Mouse (Mus musculus) testis, postnatal 14 days (tissue): ENCODE results near the gene Hykk.
"Not testable (repeated sequence)": the region's sequence is repeated elsewhere in the genome, so short reads cannot be mapped to it uniquely, and the experiment has no call there.

Experiments used
- DNase-seq: peaks from one replicate; pipeline ENCODE4 v3.0.0; 2021; ENCODE audit warnings: low spot score

Hykk gene

GRCm38 (mm10) chr9:54917010-54917677 lies at the start of gene Hykk:
Hykk (plus strand) TSS chr9:54917283.
- peak; percentile 94 for DNase-seq

GRCm38 (mm10) chr9:54878759-54879158 lies 38.3 kb upstream of the Hykk start:
- DNase-seq: no peak

- no peak for DNase-seq
Measured at GRCm38 (mm10) chr9:54892111-54892510, 25.0 kb upstream of the Hykk start.

- DNase-seq: no peak
Measured at GRCm38 (mm10) chr9:54897097-54897496, 20.0 kb upstream of the Hykk start.

DNA sequence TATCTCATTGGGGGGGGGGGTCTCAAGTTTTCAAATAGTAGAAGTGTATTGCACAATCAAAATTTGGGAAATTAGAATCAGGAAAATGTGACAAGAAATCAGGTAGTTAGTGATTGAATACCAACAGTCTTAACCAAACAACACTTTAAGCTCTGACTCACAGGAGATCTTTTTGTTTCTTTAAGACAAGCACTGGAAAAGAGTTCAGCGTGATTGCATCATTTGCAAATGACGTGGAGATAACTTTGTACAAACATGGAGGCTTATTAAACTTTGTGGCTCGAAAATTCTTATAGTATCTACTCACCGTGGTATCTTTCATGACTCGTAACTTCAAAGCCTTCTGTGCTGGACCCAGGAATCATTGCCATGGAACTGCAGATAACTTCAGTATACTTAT lies 7.6 kb upstream of the Hykk start:
- no peak for DNase-seq

- DNase-seq: no peak
Measured at GRCm38 (mm10) chr9:54915576-54915975, 1.5 kb upstream of the Hykk start.

GRCm38 (mm10) chr9:54916401-54916800 lies 682 bp upstream of the Hykk start:
- DNase-seq: peak; percentile 16

DNA sequence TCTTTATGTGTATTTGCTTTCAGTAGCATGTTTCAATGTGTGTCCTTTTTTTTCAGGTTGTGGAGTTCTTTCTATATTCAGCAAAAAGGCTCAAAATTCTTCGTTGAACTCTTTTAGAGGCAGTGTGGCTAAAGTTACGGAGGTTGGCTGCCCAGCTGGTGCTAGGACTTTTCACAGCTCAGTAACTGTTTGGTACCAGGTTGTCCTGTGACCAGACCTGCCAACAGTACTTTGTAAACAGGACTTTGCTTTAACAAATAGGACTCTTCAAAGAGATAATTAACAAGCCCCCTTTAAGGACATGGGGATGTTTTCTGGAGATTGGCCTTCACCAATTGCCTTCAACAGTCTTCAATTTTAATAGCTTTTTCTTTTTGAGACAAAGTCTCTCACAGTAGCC lies 1.1 kb downstream of the Hykk start:
- no peak for DNase-seq

DNA sequence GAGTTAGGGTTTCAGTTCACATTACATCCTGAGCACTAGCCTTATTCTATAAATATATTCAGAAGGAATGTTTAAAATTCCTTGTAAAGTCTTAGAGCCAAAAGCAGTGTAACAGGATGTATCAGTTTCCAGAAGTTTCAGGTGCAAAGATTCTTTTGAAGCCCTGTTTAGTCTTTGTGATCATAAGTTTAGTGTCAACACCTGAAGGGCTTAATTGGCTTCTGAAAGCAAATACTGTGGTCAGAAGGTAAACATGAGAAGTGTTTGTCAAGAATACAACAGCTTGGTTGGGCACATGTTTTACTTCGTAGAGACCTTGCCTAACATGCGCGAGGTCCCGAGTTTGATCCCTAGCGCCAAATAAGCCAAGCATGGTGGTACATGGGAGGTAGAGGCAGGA lies 1.7 kb downstream of the Hykk start:
- no peak for DNase-seq

DNA sequence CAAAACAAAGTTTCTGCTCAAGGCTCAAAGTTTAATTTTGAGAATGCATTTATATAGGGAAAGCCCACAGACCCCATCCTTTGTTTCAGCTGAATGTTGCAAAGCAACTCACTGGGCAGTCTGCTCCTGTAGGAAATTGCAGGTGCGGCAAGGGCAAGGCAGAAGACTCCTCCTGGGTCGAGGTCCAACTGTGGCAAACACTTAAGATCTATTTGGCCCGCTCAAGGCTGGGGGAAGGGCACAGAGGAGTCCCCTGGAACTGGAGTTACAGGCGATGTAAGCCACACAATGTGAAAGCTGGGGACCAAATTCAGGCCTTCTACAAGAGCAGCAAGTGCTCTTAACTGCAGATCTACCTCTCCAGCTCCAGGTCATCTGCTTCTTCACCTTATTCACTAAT lies 2.9 kb downstream of the Hykk start:
- DNase-seq: no peak

DNA sequence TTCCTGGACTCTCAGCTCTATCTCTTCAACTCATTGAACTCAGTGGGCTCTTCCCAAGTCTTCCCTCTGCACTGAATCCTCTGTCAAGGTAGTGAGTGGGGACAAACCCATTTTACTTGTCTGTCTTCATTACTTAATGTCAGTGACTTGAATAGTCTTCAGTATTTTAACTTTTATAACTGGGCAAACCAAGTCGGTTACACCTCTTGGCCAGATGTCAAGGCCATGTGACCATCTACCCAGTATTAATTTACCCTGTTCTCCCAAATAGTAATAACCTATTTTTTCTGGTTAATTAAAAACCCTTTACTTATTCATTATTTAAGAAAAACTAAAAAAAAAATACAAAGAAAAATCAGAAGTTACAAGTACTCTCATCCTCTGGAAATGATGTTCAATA lies 13.7 kb downstream of the Hykk start:
- no peak for DNase-seq

- DNase-seq: no peak
Measured at GRCm38 (mm10) chr9:54931765-54932164, 14.7 kb downstream of the Hykk start.

- DNase-seq: no peak
Measured at GRCm38 (mm10) chr9:54932379-54932778, 15.3 kb downstream of the Hykk start.

DNA sequence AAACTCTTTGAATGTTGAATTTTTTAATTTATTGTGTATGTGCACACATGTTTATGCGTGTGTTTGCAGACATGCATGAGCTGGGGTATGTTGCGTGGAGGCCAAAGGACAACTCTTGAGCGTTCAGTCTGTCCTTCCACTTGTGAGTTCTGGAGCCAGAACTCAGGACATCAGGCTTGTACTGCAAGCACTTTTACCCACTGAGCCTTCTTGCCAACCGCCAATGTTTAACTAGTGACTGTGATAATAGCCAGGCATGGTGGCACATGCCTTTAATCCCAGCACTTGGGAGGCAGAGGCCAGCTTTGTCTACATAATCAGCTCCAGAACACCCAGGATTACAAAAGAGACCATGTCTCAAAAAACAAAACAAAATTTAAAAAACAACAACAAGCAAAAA lies 25.0 kb downstream of the Hykk start:
- no peak for DNase-seq

DNA sequence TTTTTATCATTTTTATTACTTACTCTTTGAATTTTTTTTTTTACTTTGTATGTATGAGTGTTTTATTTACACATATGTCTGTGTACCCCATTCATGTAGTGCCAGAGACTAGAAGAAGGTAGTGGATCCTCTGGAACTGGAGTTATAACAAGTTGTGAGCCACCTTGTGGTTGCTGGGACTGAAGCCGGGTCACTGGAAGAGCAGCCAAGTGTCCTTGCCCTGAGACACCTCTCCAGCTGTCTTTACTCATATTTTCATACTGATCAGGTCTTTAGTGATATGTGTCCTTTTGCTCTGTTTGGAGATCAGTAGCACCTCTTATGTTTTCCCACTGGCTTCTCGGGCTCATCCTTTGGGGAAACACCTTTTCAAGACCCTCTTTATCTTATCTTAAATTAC lies 27.4 kb downstream of the Hykk start:
- no peak for DNase-seq

DNA sequence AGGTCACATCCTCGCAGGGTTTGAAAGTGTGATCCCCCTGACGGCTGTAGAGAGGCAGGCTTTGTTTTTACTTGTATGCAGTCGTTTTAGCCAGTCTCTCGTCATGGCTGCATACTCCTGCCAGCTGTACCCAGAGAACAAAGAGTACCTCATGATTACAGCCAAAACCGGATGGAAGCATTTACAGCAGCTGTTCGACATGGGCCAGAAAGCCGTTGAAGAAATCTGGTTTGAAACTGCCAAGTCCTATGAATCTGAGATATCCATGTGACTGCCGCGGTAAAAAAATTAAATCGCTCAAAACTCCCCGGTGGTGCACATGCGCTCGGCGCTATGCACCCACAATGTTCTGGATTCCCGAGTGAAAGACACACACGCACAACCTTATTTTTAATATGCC lies 29.2 kb downstream of the Hykk start:
- DNase-seq: no peak

DNA sequence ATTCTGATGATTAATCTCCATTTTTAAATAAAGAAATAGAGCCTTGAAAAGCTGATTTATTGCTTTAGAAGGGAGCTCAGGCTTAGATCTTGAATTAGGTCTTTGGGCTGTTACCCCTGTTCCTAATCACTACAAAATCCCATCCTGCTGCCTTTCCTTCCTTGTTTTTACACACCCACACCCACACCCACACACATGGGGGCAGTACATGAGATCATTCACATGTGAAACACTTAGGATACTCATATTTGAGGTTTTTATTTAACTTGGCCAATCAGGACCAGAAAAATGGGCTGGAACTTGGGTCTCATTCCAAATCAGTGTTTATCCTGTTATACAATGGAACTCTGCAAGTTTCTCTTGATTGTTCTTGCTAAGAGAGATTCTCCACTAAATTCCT lies 32.4 kb downstream of the Hykk start:
- DNase-seq: no peak

DNA sequence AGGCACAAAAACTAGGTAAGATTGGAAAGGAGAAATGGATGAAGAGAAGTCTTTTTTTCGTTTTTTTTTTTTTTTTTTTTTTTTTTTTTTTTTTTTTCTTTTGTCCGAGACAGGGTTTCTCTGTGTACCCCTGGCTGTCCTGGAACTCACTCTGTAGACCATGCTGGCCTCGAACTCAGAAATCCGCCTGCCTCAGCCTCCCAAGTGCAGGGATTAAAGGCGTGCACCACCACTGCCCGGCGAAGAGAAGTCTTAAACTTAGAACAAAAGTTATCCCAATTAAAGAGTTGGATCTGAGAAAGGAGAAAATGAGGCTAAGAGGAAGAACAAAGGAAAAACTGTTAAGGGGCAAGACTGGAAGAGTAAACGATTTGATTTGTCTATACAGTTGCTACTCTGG lies 33.1 kb downstream of the Hykk start:
- not testable (repeated sequence) for DNase-seq

GRCm38 (mm10) chr9:54950575-54951321 lies 33.7 kb downstream of the Hykk start, which contains the start of the genes Psma4 and AY074887:
Psma4 (plus strand) TSS chr9:54950790.
AY074887 (minus strand) TSS chr9:54950998.
- peak; percentile 93 for DNase-seq

DNA sequence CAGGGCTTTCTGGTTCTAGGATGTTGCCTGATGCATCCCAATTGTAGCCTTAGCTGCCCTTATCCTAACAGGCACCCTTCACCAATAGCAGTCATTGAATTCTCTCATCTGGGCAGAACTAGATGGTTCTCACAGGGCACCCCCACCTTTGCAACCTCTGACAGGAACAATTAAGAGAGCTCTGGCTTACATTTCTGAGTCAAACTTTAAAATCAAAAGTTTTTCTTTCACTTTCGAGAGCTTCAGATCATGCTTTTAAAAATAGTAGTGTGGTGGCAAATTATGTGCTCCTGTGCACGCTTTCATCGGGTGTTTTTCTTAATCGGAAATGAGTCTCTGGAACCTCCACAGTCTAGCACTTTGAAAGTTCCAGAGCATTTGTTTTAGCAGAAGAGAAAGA lies 44.0 kb downstream of the Hykk start:
- DNase-seq: no peak

DNA sequence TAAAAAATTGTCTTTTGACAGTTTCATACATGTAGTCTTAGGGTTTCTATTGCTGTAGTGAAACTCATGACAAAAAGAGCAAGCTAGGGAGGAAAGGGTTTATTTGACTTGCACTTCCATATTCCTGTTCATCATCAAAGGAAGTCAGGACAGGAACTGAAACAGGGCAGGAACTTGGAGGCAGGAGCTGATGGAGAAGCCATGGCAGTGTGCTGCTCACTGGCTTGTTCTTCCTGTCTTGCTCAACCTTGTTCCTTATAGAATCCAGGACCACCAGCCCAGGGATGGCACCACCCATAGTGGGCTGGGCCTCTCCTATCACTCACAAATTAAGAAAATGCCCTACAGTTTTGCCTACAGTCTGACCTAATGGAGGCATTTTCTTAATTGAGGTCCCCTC lies 46.6 kb downstream of the Hykk start:
- DNase-seq: no peak

- DNase-seq: no peak
Measured at GRCm38 (mm10) chr9:54969972-54970637, 53.0 kb downstream of the Hykk start.

DNA sequence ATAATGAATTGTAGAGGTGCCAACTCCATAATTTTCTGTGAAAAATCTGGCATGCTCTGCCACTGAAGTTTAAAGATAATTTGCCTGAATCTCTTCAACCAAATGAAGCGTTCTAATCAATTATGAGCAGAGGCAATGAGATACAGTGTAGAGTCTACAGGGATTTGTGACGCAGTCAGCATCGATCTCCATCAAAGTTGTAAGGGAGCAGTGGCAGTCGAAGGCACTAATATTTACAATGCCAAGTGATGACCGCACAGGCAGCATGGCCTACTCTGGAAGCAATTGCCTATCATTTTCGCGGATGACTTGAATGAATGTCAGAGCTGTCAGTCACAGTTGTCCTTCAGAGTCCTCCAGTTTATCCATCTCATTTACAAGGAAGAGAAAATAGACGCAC lies 63.6 kb downstream of the Hykk start, which contains the start of gene Chrna5:
Gene Chrna5 (plus strand): TSS at position 207 of the 400 bp plus-strand sequence.
- DNase-seq: no peak
